Mouse (Mus musculus) urinary bladder, postnatal 36 days (tissue): Measurements from ENCODE around the gene Agfg1.

ENCODE experiments used
- DNase-seq, 2 experiments: peaks; one replicate each; pipeline ENCODE4 v3.0.0; 2022; ENCODE audit warnings: low spot score in 2 of 2, mixed read lengths in 1 of 2

The Agfg1 gene

DNA sequence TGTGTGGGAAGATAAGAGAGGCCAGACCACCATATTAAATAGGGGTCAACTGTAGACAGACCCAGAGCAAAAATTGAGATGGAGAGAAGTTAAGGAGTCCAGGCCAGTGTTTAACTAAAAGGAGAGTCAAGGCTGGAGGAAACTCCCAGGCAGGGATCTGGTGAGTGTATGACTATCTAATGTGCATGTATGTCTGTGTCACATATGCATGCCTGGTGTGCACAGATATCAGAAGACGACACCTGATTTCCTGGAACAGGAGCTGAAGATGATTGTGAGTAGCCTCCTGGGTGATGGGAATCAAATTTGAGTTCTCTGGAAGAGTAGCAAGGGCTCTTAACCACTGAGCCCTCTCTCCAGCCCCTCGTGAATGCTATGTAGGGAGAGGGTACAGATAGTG lies 14.0 kb upstream of the Agfg1 start:
- DNase-seq: no peak

DNA sequence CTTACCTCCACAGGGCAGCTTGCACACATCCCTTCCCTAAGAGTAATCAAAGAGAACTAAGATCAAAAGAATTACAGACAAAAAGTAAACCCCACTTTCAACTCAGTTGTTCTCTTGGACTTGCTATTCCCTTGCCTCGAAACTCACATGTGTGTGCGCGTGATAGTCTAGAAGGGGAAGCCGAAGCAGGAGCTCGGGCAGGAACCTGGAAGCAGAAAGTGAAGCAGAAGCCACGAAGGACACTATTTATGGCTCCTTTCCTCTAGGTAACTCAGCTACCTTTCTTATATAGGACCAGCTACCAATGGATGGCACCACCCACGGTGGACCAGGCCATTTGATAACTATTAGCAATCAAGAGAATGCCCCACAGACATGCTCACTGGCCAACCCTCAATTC lies 13.5 kb upstream of the Agfg1 start:
- DNase-seq: no peak

DNA sequence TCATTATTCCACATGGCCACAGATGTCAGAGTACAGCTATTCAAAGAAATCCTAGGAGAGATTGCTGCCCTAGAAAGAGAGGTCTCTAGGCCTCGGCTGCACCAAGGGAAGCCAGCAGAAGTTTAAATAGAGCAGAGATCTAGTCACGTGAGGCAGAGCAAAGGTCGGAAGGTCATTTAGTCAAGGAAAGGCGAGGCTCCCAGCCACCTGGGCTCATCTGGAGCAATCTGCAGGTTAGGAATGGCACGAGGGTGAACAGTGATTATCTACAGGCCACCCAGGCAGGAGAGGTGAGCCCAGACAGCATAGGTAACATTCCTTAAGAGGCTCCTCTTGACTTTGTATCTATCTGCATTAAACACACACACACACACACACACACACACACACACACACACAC lies 12.4 kb upstream of the Agfg1 start:
- DNase-seq: no peak

DNA sequence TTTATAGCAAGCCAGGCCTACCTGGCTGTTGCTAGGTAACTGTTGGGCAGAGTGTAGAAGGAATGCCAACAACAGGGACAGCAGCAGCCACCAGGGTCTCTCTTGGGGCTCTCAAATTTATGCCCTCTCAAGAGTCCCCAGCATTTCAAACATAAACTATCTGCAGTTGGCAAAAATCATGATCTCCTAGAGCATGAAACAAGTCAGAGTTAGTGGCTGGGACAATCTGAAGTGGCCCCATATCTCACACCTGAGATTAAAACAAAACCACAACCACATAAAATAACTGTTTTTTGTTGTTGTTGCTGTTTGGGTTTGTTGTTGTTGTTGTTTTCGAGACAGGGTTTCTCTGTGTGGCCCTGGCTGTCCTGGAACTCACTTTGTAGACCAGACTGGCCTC lies 8.5 kb upstream of the Agfg1 start:
- DNase-seq: no peak

DNA sequence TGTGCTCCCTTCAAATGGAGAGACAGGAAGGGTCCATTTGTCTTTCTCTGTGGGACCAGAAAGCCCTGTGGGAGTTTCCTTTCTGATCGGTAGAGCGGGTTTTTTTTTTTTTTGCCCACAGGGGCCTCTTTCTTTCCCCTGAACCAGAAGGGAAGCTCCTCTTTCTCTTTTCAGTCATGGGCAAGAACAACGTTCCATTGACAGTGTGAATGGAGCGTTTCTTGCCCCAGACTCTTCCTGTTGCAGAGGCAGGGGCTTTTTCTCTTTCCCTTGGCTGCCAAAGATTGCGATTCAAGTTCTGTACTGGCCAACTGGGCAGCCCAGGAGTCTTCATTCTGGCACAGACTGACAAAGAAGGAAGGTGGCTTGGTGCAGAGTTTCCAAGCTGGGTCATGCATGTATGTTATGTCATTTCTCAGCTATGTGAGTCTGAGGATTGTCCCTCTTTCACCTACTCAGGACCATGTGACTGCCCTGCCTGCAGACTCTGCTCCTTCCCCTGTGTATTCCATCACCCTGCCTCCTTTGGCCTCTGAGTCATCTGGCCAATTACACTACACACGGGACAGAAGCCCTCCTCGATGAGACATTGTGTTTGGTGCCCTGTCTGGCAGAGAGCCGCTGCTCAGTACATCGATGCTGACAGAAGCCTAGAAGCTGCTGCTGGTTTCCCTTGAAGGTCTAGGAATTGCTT lies 7.6 kb upstream of the Agfg1 start:
- peak; percentile 18 to 38 for DNase-seq

DNA sequence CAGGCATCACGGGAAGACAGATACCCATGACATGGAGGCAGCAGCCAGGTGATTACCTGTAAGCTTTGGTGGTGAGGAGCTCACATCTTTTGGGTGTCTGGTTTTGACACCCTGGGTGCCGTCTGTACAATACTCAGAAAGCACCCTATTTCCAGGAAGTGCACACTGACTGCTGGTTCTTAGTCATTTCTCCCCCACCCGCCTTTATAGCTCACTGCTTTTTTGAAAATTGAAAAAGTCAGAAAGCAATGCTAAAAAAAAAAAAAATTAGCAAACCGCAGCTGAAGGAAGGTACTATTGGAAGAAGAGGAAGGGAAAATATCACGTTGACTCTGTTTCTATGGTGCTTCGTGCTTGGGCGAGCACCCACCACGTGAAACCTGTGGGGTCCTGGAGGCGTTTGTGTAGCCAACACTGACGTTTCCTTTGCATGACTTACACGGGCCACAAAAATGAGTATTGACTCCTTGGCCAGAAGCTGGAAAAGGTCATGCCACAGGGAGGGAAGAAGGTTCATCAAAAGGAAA lies 6.7 kb upstream of the Agfg1 start:
- DNase-seq: no peak

DNA sequence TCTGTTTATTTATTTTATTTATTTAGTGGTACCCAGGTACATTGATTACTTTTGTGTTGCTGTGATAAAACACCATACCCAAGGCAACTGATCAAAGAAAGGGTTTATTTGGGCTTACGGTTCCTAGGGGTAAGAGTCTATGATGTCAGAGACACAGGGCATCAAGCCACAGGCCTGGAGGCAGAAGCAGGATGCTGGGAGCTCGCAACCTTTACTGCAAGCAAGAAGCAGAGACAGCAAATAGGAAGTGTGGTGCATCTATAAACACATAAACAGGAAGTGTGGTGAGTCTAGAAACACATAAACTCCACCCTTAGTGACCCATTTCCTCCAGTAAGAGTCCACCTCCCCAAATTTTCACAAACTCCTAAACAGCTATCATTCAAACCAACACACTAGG lies 5.8 kb upstream of the Agfg1 start:
- no peak for DNase-seq

DNA sequence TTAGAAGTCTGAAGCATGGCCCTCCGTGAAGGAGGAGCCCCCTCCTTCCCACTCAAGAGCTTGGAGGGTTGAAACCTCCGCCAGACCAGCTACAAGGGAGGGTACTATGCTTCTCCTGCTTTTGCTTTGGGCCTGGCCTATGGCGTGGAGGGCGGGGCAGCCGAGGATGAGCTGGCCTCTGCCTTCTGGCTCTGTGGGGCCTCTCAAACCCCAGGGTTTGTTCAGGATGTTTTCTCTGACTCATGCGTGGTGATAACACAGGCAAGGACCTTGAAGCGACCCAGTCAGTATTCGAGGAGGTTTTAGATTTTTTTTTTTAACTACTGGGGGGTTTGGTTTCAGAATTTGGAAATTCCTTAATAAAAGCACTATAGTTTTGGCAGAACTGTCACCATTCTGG lies 4.7 kb upstream of the Agfg1 start:
- DNase-seq: peak; percentile 47 to 61

DNA sequence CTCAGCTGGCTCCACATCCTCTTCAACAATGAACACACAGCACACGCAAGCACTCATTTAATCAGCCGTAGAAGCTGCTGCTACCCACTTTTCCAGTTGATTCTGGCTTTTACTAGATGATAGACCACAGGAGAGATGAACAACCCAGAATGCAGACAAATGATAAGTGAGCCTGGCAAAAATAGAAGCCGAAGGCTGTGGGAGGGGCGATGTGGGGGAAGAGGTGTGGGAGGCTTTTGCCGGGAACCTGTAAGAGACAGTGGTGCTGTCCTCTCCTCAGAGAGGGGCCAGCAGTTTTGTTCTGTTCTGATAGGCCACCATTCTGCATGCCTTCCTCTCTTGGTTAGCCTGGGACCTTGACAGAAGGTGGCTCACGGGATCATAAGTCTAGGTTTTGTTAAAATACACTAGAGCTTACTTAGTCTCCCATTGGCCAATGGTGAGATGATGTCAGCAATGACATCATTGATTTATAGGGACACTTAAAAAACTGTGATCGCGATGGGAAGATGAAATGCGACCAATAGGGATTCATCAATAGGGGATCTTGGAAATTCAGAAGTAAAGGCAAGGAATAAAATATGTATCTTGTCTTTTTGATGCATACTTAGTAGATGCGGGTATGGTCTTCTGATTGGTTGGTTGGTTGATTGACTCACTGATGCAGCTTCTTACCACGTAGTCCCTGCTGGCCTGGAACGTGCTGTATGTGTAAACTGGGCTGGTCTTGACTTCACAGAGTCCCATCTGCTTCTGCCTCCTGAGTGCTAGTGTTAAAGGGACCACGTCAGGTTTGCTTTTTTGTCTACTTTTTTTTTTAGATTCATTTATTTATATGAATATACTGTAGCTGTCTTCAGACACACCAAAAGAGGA lies 2.7 kb upstream of the Agfg1 start:
- DNase-seq: no peak

DNA sequence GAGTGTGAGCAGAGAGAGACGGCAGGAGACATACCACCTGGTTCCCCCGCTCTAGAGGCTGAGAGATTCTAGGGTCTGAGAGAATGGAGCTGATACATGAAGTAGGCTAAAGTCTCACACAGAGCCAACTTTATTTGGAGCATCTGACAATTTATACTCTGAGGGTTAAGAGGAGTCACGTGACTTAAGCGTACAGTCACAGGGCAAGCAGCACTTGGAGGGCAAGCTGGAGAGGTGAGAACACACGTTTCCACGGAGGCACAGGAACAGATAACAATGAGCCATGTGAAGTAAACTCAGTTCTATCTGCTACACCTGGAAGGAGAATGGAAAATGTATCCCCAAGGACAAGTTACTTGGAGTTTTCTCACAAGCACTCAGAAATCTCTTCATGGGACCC lies 1.7 kb upstream of the Agfg1 start:
- DNase-seq: no peak

DNA sequence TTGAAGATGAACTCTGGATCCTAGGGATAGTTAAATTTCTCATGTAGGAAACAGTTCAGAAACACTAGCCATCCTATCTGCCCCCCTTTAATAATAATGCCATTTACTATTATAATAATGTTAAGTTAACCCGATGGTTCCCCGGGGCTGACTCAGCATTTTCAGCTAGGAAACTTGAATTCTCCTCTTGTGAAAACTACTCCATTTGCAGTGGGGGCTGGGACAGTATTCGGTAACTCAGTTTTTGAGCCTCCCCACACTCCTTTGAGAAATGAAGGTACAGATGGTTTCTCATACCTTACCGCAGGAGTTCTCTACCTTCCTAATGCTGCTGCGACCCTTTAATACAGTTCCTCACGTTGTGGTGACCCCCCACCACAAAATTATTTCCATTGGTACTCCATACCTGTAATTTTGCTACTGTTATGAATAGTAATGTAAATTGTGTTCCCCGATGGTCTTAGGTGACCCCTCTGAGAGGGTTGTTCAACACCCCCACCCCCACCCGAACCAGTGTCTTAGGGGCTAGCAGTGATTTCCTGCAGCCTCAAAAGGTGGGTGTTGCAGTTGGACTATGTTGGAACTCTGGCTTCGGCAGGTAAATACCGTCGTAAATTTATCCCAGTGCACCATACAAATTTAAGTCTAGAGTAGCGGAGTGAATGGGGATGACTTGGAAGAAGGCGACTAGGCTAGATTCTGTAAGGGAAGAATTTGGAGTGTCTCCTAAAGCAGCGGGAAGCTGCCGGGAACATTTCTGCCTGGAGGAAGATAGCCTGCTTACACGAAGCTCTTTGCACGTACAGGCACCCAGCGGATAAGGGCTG lies 601 bp upstream of the Agfg1 start:
- DNase-seq: no peak

DNA sequence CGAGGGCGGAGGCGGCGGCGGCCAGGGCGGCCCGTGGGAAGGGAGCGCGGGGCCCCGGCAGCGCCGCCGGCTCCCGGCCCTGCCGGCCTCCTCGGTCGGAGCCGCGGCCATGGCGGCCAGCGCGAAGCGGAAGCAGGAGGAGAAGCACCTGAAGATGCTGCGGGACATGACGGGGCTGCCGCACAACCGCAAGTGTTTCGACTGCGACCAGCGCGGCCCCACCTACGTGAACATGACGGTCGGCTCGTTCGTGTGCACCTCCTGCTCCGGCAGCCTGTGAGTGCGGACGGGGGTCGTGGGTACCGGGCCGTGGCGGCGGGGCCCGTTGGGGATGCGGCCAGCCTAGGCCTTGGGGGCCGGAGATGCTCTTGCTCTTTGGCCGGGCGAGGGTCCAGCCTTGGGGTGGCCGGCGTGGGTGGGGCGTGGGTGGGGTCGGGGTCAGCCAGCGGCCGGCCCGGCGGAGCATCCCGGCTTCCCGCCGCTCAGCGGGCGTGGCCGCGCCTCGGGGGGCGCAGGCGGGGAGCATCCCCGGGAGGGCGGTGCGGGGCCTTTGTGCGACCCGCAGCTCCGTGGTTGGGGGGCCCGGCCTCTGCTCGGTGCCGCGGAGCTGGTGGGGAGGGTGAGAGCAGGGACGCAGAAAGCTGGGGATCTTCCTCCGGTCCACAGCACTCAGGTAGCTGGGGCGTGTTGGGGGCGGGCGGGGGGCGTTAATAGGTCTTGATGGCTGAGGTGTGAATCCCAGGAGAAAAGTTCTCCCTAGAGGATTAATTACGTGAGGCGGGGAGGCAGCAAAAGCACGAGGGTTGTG lies 535 bp downstream of the Agfg1 start:
- DNase-seq: peak; percentile 10 to 20

DNA sequence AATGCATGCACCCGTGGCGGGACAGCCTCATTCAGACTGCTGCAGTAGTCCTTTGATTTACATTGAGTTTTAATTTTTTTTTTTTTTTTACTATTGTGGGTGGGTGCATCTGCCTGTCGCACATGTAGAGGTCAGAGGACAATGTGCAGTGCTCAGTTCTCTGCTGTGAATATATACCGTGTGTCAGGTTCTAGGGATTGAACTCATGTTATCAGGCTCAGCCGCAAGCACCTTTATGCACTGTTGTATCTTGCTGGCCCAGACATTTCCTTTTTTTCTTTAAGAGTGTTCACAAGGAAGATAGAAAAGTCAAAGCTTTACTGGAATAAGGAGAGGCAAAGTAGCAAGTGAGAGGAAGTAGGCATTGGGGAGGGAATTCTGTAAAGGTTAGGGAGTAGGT lies 16.4 kb downstream of the Agfg1 start:
- DNase-seq: no peak

DNA sequence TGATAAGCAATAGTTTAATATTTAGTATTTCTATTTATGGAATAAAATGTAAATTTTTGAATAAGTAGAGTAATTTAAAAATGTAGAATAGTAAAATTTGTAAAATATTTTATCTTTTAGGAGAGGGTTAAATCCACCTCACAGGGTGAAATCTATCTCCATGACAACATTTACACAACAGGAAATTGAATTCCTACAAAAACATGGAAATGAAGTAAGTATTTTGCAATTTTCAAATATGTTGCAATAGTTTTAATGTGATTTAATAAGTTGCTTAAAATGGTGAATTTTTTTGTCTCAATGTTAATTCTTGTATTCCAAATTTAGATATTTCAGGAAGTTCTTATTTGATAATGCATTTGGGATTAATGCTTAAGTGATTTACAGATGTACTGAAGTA lies 19.0 kb downstream of the Agfg1 start:
- DNase-seq: no peak

DNA sequence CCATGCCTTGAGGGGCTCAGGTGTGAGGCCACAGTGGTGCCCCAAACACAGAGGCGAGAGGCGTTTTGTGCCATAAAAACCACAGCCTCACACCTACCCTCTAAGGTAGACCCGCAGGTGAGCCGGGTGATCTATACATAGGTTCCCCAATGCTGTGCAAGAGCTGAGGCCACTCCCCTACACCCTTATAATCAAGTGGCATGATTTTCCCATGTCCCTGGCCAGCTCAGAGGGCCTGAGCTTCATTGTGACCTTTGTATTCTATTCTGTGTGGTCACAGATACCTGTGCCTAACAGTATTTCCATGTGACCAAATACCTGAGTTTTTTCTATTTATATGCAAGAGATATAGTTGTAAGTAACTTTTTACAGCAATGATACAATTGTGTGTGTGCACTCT lies 21.1 kb downstream of the Agfg1 start:
- no peak for DNase-seq

DNA sequence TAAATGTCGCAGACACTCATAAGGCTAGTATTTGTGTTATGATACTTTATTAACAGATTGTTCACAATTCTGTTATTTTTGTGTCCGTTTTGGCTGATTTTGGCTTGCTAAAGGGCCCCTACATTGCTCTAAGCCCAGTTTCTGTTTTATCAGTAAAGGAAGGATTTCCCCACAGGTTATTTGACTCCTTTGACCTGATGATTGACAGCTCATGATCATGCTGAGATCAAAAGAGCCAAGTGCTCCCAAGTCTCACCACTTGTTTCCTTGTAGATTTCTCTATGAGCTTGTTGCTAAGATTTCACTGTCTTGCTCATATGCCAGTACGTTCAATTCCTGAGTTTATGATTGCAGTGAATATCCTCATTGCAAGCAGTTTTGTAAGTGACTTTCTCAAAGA lies 30.9 kb downstream of the Agfg1 start:
- DNase-seq: no peak

DNA sequence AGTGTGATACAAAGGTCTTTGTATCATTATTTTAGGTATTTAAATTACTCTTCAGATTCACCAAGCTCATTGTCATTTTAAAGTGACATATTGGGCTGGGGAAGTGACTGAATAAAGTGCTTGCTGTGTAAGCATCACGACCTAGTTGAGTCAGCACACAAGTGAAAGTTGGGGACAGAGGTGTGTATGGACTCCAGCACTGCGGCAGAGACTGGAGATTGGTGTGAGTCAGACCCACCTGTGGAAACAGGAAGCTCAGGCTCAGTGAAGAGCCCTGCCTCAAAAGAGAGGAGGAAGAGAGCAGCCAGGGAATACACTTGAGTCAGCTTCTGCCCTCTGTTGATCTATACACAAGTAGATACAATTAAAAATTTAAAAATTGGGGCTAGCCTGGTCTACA lies 39.9 kb downstream of the Agfg1 start:
- DNase-seq: no peak

DNA sequence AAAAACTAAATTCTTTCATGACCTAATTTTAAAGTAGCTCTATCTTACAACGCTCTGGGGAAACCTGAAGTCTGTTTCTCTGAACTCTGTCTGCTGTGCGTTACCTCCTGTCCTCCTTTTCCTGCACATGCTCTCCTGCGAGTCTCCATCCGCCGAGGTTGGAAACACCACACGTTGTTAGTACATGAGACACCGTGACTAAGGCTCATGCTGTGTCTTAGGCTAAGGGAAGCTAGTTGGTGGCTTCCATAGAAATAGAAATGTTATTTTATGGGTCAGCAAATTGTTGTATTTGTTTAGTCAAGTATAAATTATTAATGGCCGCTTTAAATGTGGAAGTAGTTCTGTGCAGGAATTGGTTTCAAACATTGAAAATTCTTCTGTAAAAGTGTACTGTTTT lies 40.9 kb downstream of the Agfg1 start:
- no peak for DNase-seq

DNA sequence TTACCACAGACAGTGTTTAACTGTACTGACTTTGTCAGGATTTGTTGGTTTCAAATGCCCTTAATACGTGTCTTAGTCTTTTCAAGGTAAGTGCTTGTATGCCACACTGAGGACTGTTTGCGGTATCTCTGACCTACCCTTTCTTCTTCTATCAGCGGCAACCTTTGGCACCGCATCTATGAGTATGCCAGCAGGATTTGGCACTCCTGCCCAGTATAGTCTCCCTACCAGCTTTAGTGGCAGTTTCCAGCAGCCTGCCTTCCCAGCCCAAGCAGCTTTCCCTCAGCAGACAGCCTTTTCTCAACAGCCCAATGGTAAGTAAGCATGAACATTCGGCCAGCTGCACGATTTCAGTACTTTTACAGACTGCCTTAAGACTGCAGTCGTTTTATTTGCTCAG lies 54.0 kb downstream of the Agfg1 start:
- no peak for DNase-seq

DNA sequence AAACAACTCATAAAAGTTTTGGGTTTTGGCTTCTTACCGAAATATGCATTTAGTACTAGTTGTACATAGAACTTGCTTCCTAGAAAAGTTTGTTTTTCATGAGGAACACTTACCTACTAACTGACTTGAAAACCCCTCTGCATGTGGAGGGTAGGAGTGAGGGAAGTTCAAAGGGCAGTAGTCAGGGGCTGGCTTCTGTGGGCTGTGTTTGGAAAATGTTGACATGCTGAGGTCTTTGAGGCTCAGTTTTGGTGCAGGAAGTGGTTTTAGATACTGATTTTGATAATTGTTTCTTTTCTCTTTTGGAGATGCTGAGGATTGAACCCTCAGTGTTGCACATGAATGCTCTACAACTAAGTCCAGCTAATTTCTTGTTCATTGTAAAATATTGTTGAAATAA lies 61.3 kb downstream of the Agfg1 start:
- no peak for DNase-seq

DNA sequence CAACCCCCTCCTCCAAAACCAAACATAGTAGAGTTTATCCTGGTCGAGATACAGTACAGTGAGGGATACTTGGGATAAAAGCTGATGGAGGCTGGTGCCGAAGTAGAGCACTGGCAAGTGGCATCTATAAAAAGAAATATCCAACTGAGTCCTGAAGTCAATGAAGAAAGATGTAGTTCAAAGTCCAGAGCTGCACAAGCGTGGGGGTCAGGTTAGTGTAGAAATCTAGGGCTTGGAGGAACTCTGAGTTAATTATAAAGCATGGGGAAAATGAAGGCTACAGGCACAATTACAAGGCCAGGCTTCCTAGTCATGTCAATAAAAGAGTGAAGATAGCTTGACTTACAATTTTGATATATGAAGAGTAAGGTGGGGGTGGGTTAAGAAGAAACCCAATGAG lies 61.9 kb downstream of the Agfg1 start:
- DNase-seq: no peak
